8 mouse cellular contexts compared by ENCODE assay signal in genomic region chr12:95690819-95691218, GRCm38 (mm10). TPM values are rescaled to one million over a fixed set of nuclear protein-coding genes. Genes with fewer than 3 reads are reported as not detected.
DNase-seq lines count a peak whose midpoint lies in the region; ATAC-seq lines count a peak whose summit lies in the region.

No protein-coding gene starts in this region.

- H3K27ac ChIP-seq in kidney, embryonic 15.5 days: no peak overlapping the region
- no peak overlapping the region for H3K27ac ChIP-seq in heart, embryonic 15.5 days
- no peak overlapping the region for H3K27ac ChIP-seq in neural tube, embryonic 15.5 days (replicated peaks)

- ATAC-seq in kidney, embryonic 15.5 days (replicated peaks; ENCODE audit: low FRiP score): no peak
- no peak for ATAC-seq in heart, embryonic 15.5 days (replicated peaks; ENCODE audit: insufficient number of reproducible peaks, insufficient read depth, low FRiP score, low read depth)
- no peak for ATAC-seq in neural tube, embryonic 15.5 days (ENCODE audit: low FRiP score)
- ATAC-seq in megakaryocyte progenitor cell, adult 5-6 weeks (replicated peaks; ENCODE audit: poor library complexity): no peak

- peak overlapping the region; percentile 21; the same call in 1 of the 2 replicates for H3K4me2 ChIP-seq in kidney, embryonic 15.5 days
- peak overlapping the region; percentile 93 for H3K4me2 ChIP-seq in heart, embryonic 15.5 days
- H3K4me2 ChIP-seq in neural tube, embryonic 15.5 days: peak overlapping the region; percentile 82

- no peaks in the 10 kb centered on the region for H3K36me3 ChIP-seq in kidney, embryonic 15.5 days
- H3K36me3 ChIP-seq in heart, embryonic 15.5 days: no peaks in the 10 kb centered on the region
- H3K36me3 ChIP-seq in neural tube, embryonic 15.5 days: no peaks in the 10 kb centered on the region

- no peak overlapping the region for H3K9ac ChIP-seq in kidney, embryonic 15.5 days
- no peak overlapping the region for H3K9ac ChIP-seq in heart, embryonic 15.5 days
- no peak overlapping the region for H3K9ac ChIP-seq in neural tube, embryonic 15.5 days (replicated peaks)

- no peaks in the 10 kb centered on the region for H3K9me3 ChIP-seq in kidney, embryonic 15.5 days (replicated peaks)
- no peaks in the 10 kb centered on the region for H3K9me3 ChIP-seq in heart, embryonic 15.5 days (replicated peaks)
- H3K9me3 ChIP-seq in neural tube, embryonic 15.5 days (replicated peaks): no peaks in the 10 kb centered on the region

- H3K4me3 ChIP-seq in kidney, embryonic 15.5 days (replicated peaks): no peak overlapping the region
- H3K4me3 ChIP-seq in heart, embryonic 15.5 days: no peak overlapping the region
- H3K4me3 ChIP-seq in neural tube, embryonic 15.5 days (replicated peaks): peak overlapping the region; percentile 89

- intact Hi-C loops in left cerebral cortex, postnatal 36 days (cut with DNase I): loop anchor here (10.0 kb wide), 1 partner anchor 1524 kb away; no protein-coding TSS in a partner anchor

- no peak for DNase-seq in kidney, adult 18-20 months
- peak; percentile 72 for DNase-seq in embryo, embryonic 10.5 days (ENCODE audit: low spot score)
- DNase-seq in left cerebral cortex, postnatal 36 days (ENCODE audit: low spot score in 2 of 2): peak; percentile 46 to 57
- DNase-seq in c-Kit-positive CD71-positive TER-119-positive erythroid progenitor cells, embryonic 14.5 days (ENCODE audit: low spot score): no peak

- 9% methylated on average over 9 of the region's 9 CpGs for WGBS in kidney, embryonic 15.5 days
- 11% methylated on average over 9 of the region's 9 CpGs for WGBS in heart, embryonic 15.5 days
- WGBS in neural tube, embryonic 15.5 days: 5% methylated on average over 9 of the region's 9 CpGs

- H3K27me3 ChIP-seq in kidney, embryonic 15.5 days: peaks cover 15% of the 10 kb centered on the region
- 0 out of 2 replicates have a peak, but pooled peaks cover 2% of the 10 kb centered on the region for H3K27me3 ChIP-seq in heart, embryonic 15.5 days
- no peaks in the 10 kb centered on the region for H3K27me3 ChIP-seq in neural tube, embryonic 15.5 days (replicated peaks)

- peaks cover 34% of the 10 kb centered on the region for H3K4me1 ChIP-seq in kidney, embryonic 15.5 days
- peaks cover 20% of the 10 kb centered on the region for H3K4me1 ChIP-seq in heart, embryonic 15.5 days (replicated peaks)
- H3K4me1 ChIP-seq in neural tube, embryonic 15.5 days: peaks cover 31% of the 10 kb centered on the region

RNA-seq across cellular contexts. Expression of gene Flrt2, which starts 1.2 kb away (rescaled TPM):
- polyA plus RNA-seq in kidney, embryonic 15.5 days (2015; fragmentation: Nextera tagmentation; extraction: Ambion mirVana): 35.4 and 37.0 TPM in 2 replicates
- polyA plus RNA-seq in heart, embryonic 15.5 days (2015; fragmentation: Nextera tagmentation; extraction: Ambion mirVana): 19.2 and 24.9 TPM in 2 replicates
- total RNA-seq in left cerebral cortex, postnatal 36 days (2021): 10 to 100 TPM; 72.7 to 72.8 TPM
- polyA plus RNA-seq in neural tube, embryonic 15.5 days (2015; fragmentation: Nextera tagmentation; extraction: Ambion mirVana): 23.7 and 25.5 TPM in 2 replicates
- total RNA-seq in megakaryocyte progenitor cell, adult 5-6 weeks (2015): not detected in 2 replicates
- total RNA-seq in megakaryocyte progenitor cell, adult 5-6 weeks (2017): not detected in 2 replicates

Comparison
In these comparisons a context has a peak if more than half of its experiments do, and no peak if none do; other contexts are left out.
1. H3K4me2 ChIP-seq: peak in every context shown above with its lines; median percentile 93 in heart, embryonic 15.5 days; 82 in neural tube, embryonic 15.5 days; 21 in kidney, embryonic 15.5 days.
2. DNase-seq: peak in embryo, embryonic 10.5 days (single experiment) and left cerebral cortex, postnatal 36 days (2 of 2); none in kidney, adult 18-20 months (single experiment) and c-Kit-positive CD71-positive TER-119-positive erythroid progenitor cells, embryonic 14.5 days (single experiment).